Mouse (Mus musculus) liver, postnatal 0 days (tissue): Measurements from ENCODE around the gene Smpd2.

Source experiments
- CTCF ChIP-seq: sonication (generic); IDR thresholded peaks from 2 replicates; pipeline ENCODE4 v1.5.1; 2016; ENCODE audit warnings: antibody characterized with exemption, low read depth
- EP300 ChIP-seq: IDR thresholded peaks from 2 replicates; pipeline ENCODE4 v1.6.1; 2016; ENCODE audit warnings: antibody characterized with exemption, low read depth, mild to moderate bottlenecking

DNA sequence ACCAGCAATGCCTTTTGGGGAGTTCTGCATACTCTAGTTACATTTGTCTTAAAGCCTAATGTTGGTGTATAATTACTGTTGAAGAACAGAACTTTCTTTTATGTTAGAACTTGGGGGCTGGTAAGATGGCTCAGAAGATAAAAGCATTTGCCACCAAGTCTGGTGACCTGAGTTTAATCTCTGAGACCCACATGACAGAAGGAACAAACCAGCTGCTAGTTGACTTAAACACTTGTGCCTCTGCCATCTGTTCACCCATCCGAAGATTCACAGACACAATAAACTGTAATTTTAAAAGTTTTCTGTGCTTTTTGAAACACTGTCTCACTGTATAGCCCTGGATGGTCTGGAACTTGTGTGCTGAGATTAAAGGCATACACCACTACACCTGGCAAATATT, 35.5 kb upstream of the Smpd2 start:
- no peak for TF ChIP-seq EP300
- TF ChIP-seq CTCF: no peak
